Mouse (Mus musculus): ENCODE measurements around the gene Stab2.

Gene Stab2

GRCm38 (mm10) chr10:86891066-86891465, 116.8 kb downstream of the Stab2 start:
- DNase-seq (ENCODE audit: extremely low read depth, low read depth) = no peak

GRCm38 (mm10) chr10:86890166-86890930, 117.5 kb downstream of the Stab2 start:
- DNase-seq (ENCODE audit: extremely low read depth, low read depth) = no peak

GRCm38 (mm10) chr10:86889440-86889839, 118.4 kb downstream of the Stab2 start:
- DNase-seq (ENCODE audit: extremely low read depth, low read depth) = no peak

GRCm38 (mm10) chr10:86886434-86886833, 121.4 kb downstream of the Stab2 start:
- DNase-seq (ENCODE audit: extremely low read depth, low read depth) = no peak

- DNase-seq (ENCODE audit: extremely low read depth, low read depth) = no peak
These were observed 126.4 kb downstream of the Stab2 start for GRCm38 (mm10) chr10:86881448-86881847.

- DNase-seq (ENCODE audit: extremely low read depth, low read depth) = no peak
These were observed 127.6 kb downstream of the Stab2 start for GRCm38 (mm10) chr10:86880071-86880806.

- DNase-seq (ENCODE audit: extremely low read depth, low read depth) = no peak
These were observed 129.1 kb downstream of the Stab2 start for GRCm38 (mm10) chr10:86878721-86879120.

- no peak for DNase-seq (ENCODE audit: extremely low read depth, low read depth)
These were observed 135.2 kb downstream of the Stab2 start for GRCm38 (mm10) chr10:86872591-86872990.

- no peak for DNase-seq (ENCODE audit: extremely low read depth, low read depth)
These were observed 135.7 kb downstream of the Stab2 start for GRCm38 (mm10) chr10:86872121-86872520.

GRCm38 (mm10) chr10:86863429-86863828, 144.4 kb downstream of the Stab2 start:
- no peak for DNase-seq (ENCODE audit: extremely low read depth, low read depth)

- DNase-seq (ENCODE audit: extremely low read depth, low read depth) = no peak
These were observed 145.3 kb downstream of the Stab2 start for GRCm38 (mm10) chr10:86862496-86862895.

GRCm38 (mm10) chr10:86860396-86860795, 147.4 kb downstream of the Stab2 start:
- DNase-seq (ENCODE audit: extremely low read depth, low read depth) = no peak

- DNase-seq (ENCODE audit: extremely low read depth, low read depth) = no peak
These were observed 154.4 kb downstream of the Stab2 start for GRCm38 (mm10) chr10:86853433-86853832.

- no peak for DNase-seq (ENCODE audit: extremely low read depth, low read depth)
These were observed 155.7 kb downstream of the Stab2 start for GRCm38 (mm10) chr10:86852160-86852559.

- no peak for DNase-seq (ENCODE audit: extremely low read depth, low read depth)
These were observed 158.3 kb downstream of the Stab2 start for GRCm38 (mm10) chr10:86849508-86849907.

- no peak for DNase-seq (ENCODE audit: extremely low read depth, low read depth)
These were observed 158.7 kb downstream of the Stab2 start for GRCm38 (mm10) chr10:86849087-86849486.

GRCm38 (mm10) chr10:86846926-86847467, 160.8 kb downstream of the Stab2 start:
- DNase-seq (ENCODE audit: extremely low read depth, low read depth) = no peak

GRCm38 (mm10) chr10:86842659-86843058, 165.2 kb downstream of the Stab2 start:
- DNase-seq (ENCODE audit: extremely low read depth, low read depth) = no peak

- no peak for DNase-seq (ENCODE audit: extremely low read depth, low read depth)
These were observed 169.0 kb downstream of the Stab2 start for GRCm38 (mm10) chr10:86838827-86839226.

GRCm38 (mm10) chr10:86836784-86837183, 171.0 kb downstream of the Stab2 start:
- no peak for DNase-seq (ENCODE audit: extremely low read depth, low read depth)

GRCm38 (mm10) chr10:86829515-86829914, 178.3 kb downstream of the Stab2 start:
- DNase-seq (ENCODE audit: extremely low read depth, low read depth) = no peak

Data from MEL-GATA-1-ER (cell line).